Mouse (Mus musculus) spleen, postnatal 14 days (tissue): ENCODE results near the gene Gm20695.
A peak's percentile ranks its signal among the peaks of the same experiment; 100 is the strongest.

ENCODE experiments used
- DNase-seq, 2 experiments: peaks; one replicate each; pipeline ENCODE4 v3.0.0; 2021 to 2022; ENCODE audit warnings: low spot score in 2 of 2

The Gm20695 gene

GRCm38 (mm10) chr16:3895173-3895792 lies 10.8 kb downstream of the Gm20695 start:
- peak; percentile 23 to 45 for DNase-seq

GRCm38 (mm10) chr16:3896046-3896445 lies 11.6 kb downstream of the Gm20695 start:
- no peak for DNase-seq

- no peak for DNase-seq
These were observed 12.1 kb downstream of the Gm20695 start for GRCm38 (mm10) chr16:3896553-3896952.

- no peak for DNase-seq
These were observed 23.0 kb downstream of the Gm20695 start for GRCm38 (mm10) chr16:3907471-3907870.

- peak; percentile 83 to 85 for DNase-seq
These were observed 24.2 kb downstream of the Gm20695 start, which contains the start of the genes 1700037C18Rik and Cluap1 for GRCm38 (mm10) chr16:3908537-3909111. Gene 1700037C18Rik (minus strand): TSS chr16:3908689. Gene Cluap1 (plus strand): TSS chr16:3908801.

- no peak for DNase-seq
These were observed 24.7 kb downstream of the Gm20695 start for GRCm38 (mm10) chr16:3909118-3909517.

- no peak for DNase-seq
These were observed 36.3 kb downstream of the Gm20695 start for GRCm38 (mm10) chr16:3920756-3921155.

GRCm38 (mm10) chr16:3923515-3923914 lies 39.1 kb downstream of the Gm20695 start:
- DNase-seq, result no peak

- DNase-seq, result no peak
These were observed 39.5 kb downstream of the Gm20695 start for GRCm38 (mm10) chr16:3923966-3924365.

GRCm38 (mm10) chr16:3928582-3928981 lies 44.1 kb downstream of the Gm20695 start:
- no peak for DNase-seq

- DNase-seq, result no peak
These were observed 44.7 kb downstream of the Gm20695 start for GRCm38 (mm10) chr16:3929151-3929550.

- DNase-seq, result no peak
These were observed 49.1 kb downstream of the Gm20695 start for GRCm38 (mm10) chr16:3933536-3933935.

- DNase-seq, result no peak
These were observed 49.6 kb downstream of the Gm20695 start for GRCm38 (mm10) chr16:3934091-3934490.

GRCm38 (mm10) chr16:3934701-3935100 lies 50.3 kb downstream of the Gm20695 start:
- no peak for DNase-seq

- DNase-seq, result no peak
These were observed 66.7 kb downstream of the Gm20695 start for GRCm38 (mm10) chr16:3951141-3951540.

GRCm38 (mm10) chr16:3956369-3956768 lies 71.9 kb downstream of the Gm20695 start:
- no peak for DNase-seq

- no peak for DNase-seq
These were observed 74.8 kb downstream of the Gm20695 start for GRCm38 (mm10) chr16:3959261-3959660.

- DNase-seq, result no peak
These were observed 80.5 kb downstream of the Gm20695 start for GRCm38 (mm10) chr16:3964990-3965389.

- no peak for DNase-seq
These were observed 81.1 kb downstream of the Gm20695 start for GRCm38 (mm10) chr16:3965534-3965933.
